Mouse (Mus musculus): ENCODE results near the gene Atf3.

Atf3 gene

DNA sequence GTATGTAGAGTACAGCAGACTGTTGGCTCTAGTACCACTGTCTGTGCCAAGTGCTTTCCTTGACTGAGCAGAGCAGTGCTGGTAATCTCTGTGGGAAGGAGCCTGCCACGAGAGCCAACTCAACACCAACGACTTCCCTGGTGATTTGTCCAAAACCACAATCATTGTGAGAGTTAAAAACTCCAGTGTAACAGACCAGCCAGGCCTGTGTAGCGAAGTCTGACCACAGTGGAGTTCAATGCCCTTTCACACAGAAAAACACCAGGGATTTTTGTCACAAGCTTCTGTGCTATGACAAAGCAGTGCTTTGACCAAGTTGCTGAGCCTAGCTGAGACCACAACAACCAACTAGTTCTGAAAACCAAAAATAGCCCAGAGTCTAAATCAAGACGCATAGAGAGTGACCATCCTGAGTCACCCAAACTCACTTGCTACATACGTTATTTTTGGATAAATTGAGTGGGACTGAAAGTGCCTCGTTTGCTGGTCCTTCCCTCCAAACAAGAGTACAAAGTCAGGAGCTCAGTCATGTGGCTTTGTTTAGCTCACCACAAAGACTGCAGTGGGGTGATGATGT is 12.6 kb upstream of the Atf3 start:
- in situ Hi-C loops (cut with MboI, MseI), result no loop called here

DNA sequence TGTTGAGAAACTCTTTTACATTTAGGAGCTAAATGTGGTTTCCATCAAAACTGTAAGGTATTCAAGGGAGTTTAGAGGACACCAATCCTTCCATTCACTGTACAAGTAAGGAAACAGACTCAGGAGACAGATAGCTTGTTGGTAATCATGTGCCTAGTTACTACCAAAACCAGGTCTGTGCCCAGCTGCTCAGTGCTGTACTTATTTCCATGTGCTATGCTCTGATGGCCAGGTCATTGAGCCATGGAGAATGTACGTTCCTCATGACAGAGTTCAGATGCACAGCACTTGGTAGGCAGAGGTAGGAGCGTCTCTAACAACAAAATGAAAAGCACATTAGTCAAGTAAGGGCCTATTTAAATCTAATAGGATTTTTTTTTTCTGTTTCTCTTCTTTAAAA is 8.7 kb upstream of the Atf3 start:
- in situ Hi-C loops (cut with MboI, MseI), result loop anchor here (5.0 kb wide), 2 partner anchors 44 to 46 kb away; no protein-coding TSS in a partner anchor

DNA sequence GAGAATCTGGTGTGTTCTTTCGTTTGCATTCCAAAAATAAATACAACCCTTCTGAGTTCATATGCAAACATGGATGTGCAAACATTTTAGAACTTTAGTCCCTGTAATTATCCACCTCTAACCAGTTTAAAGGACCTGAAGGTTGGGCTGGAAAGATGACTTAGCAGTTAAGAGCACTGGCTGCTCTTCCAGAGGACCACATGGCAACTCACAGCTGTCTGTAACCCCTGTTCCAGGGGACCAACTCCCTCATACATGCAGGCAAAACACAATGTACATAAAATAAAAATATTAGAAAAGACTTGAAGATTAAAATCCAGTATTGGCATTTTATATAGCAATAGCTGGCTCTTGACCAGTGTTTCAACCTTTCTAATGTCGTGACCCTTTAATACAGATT is 7.9 kb upstream of the Atf3 start:
- in situ Hi-C loops (cut with MboI, MseI), result loop anchor here (5.0 kb wide), 2 partner anchors 43 to 47 kb away; no protein-coding TSS in a partner anchor

DNA sequence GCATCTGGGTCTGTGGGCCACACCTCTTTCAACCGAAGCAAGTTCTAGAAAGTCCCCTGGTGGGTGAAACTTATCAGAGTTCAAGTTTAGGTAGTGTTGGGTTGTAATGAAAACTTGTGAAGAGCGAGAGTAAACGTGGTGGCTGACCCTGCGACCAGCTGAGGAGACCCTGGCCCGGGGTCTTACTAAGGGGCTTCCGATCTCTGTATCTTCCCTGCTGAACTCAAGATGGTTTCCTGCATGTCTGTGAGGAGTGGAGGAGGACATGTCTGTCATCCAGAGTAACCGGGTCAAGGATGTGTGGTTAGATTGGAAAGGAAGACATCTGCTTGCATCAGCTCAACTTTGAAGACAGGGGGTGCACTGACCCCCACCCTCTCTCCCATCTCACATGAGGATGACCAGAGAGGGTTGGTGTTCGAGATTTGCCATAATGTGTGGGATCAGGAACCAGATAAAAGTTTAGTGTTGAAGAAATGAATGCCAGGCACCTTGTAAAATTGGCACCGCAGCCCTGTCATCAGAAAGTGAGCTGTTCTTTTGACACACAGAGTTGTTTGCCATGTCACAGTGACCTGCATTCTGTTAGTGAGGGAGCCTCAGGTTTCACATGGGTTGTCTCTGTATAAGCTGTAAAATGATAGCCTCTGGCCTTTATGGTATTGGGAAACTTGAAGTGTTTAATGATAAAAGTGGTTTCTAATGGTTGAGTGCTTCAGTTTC is 7.3 kb upstream of the Atf3 start:
- in situ Hi-C loops (cut with MboI, MseI), result loop anchor here (5.0 kb wide), 2 partner anchors 43 to 47 kb away; no protein-coding TSS in a partner anchor

DNA sequence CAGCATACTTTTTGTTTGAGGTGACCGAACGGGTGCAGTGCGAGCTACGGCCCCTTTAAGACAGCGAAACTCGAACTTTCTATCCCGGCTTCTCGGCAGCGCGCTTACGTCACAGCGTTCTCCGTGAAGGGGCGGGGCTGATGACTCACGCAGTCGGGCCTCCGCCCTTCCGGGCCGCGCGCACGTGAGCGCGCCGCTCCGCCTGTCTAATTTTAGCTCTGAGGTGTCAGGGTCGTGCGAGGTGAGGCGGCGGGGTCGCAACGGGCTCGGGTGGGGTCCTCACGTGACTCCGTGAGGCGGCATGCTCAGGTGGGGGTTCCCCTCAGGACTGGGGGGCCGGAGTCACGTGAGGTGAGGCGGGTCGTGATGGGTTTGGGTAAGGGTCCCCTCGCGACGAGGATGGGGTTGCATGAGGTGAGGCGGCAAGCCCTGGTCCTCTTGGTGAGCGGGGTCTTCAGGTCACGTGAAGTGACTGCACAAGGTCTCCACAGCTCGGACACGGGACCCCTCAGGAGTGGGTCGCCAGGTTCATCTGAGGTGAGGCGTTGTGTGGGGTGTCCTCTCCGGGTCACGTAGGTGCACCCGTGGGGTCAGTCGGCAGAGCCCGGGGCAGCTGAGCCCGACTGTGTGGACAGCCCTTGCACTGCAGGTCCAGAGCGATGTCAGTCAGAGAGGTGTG is 6.6 kb upstream of the Atf3 start:
- in situ Hi-C loops (cut with MboI, MseI), result no loop called here

DNA sequence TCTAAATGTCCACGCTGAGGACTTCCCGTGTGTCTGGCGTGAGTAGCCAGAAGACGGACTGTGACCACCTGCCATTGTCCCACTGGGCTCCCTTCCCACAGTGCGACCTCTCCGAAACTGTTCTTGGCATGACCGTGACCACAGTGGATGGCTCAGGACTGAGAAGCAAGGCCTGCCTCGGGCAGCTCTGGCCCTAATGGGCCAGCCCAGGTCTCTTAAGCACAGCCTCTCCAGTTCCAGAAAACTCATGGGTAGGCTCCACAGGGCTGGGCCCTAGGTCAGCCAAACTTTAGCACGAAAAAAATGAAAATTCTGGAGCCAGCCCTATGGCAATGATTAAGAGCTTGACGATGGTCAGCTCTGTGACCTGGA is 6.1 kb upstream of the Atf3 start:
- in situ Hi-C loops (cut with MboI, MseI), result no loop called here

DNA sequence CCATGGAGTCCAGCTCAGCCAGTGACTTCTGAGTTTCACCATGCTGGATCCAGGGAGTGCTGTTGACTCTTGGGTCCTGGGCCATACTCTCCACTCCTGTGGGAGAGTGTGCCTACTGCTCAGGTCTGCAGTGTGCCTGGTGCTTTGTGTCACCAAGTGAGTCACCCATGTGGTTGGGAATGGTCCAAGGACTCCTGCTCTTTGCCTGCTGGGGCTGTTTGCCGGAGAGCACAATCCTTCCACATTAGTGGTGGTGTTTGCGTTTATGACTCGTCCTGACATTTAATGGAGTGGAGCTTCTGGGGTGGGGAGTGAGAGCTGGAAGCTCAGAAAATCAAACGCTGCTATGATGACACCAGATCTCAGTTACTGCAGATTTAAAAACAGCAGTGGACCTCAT is 4.2 kb upstream of the Atf3 start:
- in situ Hi-C loops (cut with MboI, MseI), result no loop called here

DNA sequence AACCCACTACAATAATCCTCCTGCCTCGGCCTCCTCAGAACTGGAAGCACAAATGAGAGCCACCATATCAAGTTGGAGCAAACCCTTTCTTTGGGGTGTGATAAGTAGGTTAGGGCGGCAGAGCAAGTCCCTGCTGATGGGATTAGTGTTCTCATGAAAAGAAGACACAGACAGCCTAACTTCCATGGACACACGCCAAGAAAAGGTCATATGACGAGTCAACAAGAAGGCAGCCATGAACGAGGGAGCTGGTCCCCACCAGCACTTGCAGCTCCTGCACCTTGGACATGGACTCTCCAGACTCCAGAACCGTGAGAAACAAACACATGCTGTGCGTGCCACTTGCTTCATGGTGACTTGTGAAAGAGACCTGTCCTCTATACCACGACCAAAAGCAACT is 2.7 kb upstream of the Atf3 start:
- in situ Hi-C loops (cut with MboI, MseI), result no loop called here

DNA sequence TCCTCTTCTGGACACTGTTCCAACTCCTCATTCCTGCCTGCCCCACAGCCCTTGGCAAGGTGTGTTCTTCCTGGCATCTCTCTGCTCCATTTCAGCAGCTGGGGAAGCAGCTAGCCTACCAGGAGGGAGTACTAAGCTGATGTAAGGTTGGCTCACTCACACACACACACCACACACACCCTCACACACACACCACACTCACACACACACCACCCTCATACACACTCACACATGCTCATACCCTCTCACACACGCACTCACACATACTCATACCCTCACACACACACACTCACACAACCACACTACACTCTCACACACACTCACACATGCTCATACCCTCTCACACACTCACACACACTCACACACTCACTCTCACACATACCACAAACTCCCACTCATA is 1.9 kb upstream of the Atf3 start:
- in situ Hi-C loops (cut with MboI, MseI), result no loop called here

DNA sequence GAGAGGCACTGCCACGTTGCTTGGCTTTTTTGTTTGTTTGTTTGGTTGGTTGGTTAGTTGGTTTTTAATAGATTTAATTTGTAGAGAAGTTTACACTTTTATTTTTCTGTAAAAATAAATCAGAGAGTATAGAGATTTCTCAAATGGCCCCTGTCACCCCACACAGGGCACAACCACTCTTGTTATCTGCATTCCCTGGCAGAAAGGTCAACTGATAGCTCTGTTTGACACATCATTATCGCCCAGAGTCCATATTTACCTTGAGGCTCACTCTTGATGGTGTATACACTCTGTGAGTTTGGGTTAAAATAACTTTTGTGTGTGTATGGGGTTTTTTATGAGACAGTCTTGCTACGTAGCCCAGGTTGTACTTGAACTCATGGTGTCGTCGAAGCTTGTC is 744 bp upstream of the Atf3 start:
- in situ Hi-C loops (cut with MboI, MseI), result no loop called here

DNA sequence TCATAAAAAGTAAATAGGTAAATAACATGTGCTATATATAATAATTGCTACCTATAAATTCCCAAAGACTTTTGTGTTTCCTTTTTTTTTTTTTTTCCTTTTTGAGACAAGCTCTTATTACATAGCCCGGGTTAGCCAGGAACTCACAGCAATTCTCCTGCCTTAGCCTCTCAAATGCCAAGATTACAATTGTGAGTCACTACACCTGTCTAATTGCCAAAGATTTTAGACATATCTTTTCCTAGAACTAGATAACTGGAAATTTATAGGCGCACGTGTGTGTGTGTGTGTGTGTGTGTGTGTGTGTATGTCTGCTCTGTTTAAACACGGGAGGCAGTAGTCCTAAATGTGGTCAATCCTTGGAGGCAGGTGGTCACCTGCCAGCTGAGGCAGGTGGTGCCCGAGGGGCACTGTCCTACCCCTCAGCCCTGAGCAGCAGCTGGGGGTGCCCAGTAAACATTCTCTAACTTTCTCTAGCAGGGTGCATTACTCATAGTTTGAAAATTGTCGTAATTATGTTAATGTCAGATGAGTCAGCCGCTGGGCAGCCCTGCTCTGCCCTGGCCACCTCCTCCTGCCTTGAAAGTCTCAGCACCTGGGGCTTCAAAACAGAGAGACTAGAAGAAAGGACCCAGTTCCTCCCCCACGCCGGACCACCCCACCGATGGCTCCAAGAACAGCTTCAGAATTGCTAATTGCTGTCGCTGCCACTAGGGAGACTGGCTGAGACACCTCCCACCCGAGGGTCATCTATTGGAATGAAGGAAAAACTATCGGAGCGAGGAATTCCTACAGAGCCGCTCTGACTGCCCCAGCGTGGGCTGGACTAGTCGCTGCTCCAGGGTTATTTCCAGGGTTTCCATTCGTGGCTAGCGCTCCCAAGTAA is 1.8 kb downstream of the Atf3 start:
- in situ Hi-C loops (cut with MboI, MseI), result no loop called here

DNA sequence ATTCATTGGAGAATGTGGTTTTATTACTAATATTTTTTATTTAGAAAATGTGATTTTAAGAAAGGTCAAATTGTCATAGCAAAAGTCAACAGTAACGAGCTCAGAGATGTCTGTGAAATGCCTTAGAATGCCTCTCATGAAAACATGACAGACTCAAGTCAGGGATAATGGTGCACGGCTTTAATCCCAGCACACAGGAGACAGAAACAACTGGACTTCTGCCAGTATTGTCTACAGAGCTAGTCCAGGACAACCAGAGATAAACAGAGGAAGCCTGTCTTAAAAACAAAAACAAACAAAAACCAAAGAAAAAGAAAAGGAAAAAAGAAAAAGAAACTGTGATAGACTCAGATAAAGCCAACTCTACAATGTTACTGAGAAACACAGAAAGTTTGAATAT is 6.7 kb downstream of the Atf3 start:
- in situ Hi-C loops (cut with MboI, MseI), result no loop called here

DNA sequence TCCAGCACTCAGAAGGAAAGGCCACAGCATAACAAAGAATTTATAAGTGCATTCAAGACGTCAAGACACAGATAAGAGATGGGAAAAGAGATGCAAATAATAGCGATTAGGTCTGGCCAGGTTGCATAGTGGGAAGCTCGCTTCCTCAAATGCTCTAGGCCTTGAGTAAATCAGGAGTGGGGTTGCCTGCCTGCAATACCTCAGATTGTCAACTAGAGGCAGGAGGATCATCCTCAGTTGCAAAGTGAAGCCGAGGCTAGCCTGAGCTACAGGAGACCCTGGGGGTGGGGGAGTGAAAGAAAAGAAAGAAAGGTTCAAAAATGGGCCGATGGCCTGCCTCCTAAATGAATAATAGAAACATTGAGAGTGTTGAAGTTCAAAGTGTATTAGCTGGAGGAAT is 12.0 kb downstream of the Atf3 start:
- in situ Hi-C loops (cut with MboI, MseI), result no loop called here

DNA sequence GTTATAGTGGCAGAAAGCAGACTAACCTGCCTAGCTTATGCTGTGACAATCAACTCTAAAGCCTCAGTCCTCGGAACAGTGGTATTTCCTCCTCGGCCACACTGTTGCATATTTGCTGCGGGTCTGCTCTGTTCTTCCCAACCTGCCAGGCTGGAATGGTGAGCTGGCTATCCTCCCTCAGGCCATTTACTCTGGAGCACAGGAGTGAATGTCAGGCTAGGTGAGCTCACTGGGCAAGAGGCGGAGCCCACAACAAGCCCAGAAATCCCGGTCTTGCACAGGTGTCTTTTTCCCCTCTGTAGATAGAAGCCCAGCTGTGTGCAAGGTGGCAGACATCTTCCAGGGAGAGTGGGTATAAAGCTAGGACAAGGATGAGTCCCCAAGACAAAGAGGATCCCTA is 13.0 kb downstream of the Atf3 start:
- in situ Hi-C loops (cut with MboI, MseI), result no loop called here

DNA sequence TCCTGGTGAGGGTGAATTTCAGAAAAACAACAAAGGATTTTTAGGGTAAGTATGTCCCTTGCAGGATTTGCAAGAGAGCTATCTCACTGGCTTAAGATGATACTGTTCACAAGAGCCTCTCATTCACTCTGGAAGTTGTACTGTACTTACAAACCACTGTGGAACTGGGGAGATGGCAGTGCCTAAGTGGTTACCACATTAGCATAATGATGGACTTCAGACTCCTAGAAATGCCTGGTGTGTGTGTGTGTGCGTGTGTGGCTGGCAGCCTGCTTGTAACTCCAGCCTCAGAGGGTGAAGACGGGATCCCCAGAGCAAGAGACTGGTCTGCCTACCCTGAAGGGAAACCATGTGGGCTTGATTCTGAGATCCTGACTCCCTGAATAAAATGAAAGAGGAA is 14.3 kb downstream of the Atf3 start:
- in situ Hi-C loops (cut with MboI, MseI), result no loop called here

DNA sequence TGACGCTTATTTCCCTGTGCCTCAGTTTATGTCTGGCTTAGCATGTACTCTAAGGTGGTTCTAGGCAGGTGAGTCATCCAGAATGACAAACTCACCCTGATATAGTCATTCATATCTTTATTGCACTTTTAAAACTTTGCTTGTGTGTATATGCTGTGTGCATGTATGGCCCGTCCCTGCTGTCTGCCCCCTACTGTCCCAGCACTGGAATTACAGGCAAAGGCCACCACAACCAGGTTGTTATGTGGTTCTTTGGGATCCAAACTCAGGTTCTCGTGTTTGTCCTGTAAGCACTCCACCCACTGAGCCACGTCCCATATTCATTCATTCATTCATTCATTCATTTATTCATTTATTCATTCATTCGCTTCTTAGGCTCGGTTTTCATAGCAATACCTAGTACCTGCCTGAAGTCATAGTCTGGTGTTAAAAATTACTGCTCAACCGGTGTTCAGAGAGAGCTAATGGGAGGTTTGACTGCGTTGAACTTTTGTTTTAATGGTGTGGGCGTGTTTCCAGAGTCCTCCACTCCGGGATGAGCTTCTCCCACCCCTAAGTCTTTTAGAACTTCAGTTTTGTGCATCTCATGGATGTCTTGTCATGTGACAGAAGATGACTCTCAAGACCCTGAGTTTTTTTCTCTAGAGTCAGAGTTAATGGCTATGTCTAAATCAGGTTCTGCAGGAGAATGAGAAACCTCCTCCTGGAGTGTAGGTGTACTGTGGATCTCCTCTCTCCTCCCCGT is 15.5 kb downstream of the Atf3 start:
- in situ Hi-C loops (cut with MboI, MseI), result no loop called here

DNA sequence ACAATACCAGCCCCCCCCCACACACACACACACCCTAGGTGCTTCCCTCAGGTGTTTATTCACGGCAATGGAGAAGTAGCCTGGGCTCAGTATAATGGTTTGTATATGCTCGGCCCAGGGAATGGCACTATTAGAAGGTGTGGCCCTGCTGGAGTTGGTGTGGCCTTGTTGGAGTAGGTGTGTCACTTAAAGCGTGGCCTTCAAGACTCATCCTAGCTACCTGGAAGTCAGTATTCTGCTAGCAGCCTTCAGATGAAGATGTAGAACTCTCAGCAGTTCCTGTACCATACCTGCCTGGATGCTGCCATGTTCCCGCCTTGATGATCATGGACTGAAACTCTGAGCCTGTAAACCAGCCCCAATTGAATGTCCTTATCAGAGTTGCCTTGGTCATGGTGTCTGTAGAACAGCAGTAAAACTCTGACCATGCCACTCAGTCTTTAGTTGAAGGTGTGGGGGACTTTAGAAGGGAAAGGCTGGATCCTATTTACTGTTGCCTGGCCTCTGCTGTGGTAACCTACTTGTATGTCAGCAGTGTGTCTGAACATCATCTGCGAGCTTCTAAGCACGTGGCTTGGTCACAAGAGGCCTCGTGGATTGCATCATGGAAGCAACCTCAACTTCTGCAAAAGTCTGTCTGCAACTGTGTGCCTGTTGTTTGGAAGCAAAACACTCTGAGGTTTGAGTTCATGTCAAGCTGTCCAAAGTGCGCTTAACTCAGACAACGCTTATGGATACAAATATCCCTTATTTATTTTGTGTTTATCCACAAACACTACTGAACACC is 16.8 kb downstream of the Atf3 start:
- in situ Hi-C loops (cut with MboI, MseI), result no loop called here

DNA sequence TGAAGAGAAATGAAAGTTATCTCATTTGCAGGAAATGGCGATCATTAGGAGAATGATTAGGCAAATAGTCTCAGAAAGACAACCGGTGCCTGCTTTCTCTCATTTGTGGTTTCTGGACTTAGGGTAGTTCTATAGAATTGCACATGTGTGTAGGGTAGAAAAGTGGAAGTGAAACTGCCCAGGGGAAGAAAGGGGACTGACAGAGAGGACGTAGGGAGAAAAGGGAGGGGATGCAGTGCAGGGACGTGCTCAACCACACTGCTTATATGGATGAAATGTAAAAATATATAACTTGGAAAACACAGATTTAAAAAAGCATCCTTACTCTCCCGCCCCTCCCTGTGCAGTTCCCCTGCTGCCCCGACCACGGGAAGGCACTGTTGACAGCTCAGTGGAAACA is 19.9 kb downstream of the Atf3 start:
- in situ Hi-C loops (cut with MboI, MseI), result no loop called here

DNA sequence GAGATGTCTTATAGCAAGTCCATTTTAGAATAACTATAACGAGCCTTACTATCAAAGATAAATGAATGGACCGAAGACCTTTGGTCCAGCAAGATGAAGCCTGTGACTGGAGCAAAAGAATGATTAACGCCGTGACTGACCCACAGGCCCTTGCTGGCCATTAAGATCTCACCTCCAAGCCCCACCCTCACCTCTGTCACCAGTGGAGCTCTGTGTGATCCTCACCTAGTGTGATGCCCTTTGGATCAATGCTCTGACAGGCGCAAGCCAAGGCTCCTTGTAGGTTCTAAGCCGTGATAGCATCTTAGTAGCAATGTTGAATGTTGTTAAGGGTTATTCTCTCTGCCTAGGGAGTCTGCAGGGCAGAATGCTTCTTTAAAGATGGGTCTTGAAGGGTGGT is 21.8 kb downstream of the Atf3 start:
- in situ Hi-C loops (cut with MboI, MseI), result no loop called here

DNA sequence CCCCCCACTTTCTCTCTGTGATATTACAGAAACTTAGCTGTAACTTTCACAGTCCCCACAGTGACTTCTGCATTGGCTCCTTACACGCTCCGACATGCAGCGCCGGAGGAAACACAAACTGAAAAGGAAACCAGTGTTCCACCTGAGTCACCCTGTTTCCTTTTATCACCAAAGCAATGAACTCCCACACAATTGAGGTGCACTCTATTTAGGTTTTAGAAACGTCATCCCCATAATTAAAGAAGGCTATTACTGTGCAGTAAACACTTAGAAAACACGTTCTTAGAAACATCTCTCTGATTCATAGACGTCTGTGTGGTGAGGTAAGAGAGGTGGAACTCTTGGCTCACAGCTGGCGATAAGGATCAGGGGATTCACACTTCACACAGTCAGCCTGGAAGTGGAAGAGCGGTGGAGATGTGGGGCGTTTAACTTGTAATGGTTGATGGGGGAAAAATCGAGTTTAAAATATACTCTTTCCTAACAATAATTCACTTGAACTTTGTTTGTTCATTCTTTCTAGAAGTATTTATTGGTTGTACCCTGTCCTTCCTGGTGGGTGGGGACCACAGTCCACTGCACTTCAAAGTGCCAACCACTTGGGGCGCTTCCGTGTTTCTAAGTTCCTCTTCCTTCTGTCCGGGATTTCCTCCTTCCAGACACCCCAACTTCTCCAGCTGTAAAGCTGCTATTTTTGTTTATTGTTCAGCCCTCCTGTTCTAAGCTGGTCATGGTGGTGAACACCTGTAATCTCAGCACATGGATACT is 24.0 kb downstream of the Atf3 start:
- in situ Hi-C loops (cut with MboI, MseI), result loop anchor here (5.0 kb wide), 1 partner anchor 87 kb away; no protein-coding TSS in a partner anchor
